ENCODE assay signal across 17 mouse cellular contexts in genomic region chr6:34731529-34731928, GRCm38 (mm10). TPM values are rescaled to one million over a fixed set of nuclear protein-coding genes. Genes with fewer than 3 reads are reported as not detected.
DNase-seq lines count a peak whose midpoint lies in the region; ATAC-seq and TF ChIP-seq lines count a peak whose summit lies in the region.
"Had no signal": no experiment of that assay in that cellular context is flagged by ENCODE, and none has a peak within 500 bp of the region (broad histone marks: within the 10 kb centered on the region; RNA-seq: fewer than 3 reads in every experiment).

No protein-coding gene starts in this region.

- no peak for DNase-seq in heart, embryonic 10.5 days (ENCODE audit: low spot score)
- no peak for DNase-seq in layer of hippocampus, adult 2 months (ENCODE audit: low spot score in 2 of 2)
- no peak for DNase-seq in layer of hippocampus, adult 11-12 months (ENCODE audit: low spot score)
- DNase-seq in frontal cortex, postnatal 36 days (ENCODE audit: low spot score in 2 of 2): no peak
- no peak for DNase-seq in adrenal gland, adult 8-10 months
- DNase-seq: B cell, adult 2 months; cerebellum, adult 9-11 months; embryo, embryonic 11 days; right cerebral cortex, adult 18-20 months; thymus, postnatal 25 days had no signal

- WGBS in heart, embryonic 16.5 days: 84% methylated on average over 9 of the region's 9 CpGs
- WGBS in heart, embryonic 10.5 days: 84% methylated on average over 9 of the region's 9 CpGs
- 33% methylated on average over 9 of the region's 9 CpGs for WGBS in embryonic facial prominence, embryonic 13.5 days
- 45% methylated on average over 9 of the region's 9 CpGs for WGBS in neural tube, embryonic 14.5 days

- no peak for TF ChIP-seq CTCF in layer of hippocampus, adult 2 months (conservative IDR thresholded peaks at IDR 0.05)

- no peak overlapping the region for H3K9ac ChIP-seq in heart, embryonic 16.5 days (ENCODE audit: low read length)
- H3K9ac ChIP-seq in embryonic facial prominence, embryonic 13.5 days: no peak overlapping the region
- H3K9ac ChIP-seq in neural tube, embryonic 14.5 days (replicated peaks; ENCODE audit: low read depth, low read length): no peak overlapping the region
- H3K9ac ChIP-seq: liver, embryonic 12.5 days; lung, embryonic 15.5 days had no signal

- no peak overlapping the region for H3K4me3 ChIP-seq in heart, embryonic 16.5 days (ENCODE audit: low read length)
- no peak overlapping the region for H3K4me3 ChIP-seq in heart, embryonic 10.5 days
- no peak overlapping the region for H3K4me3 ChIP-seq in layer of hippocampus, adult 2 months
- H3K4me3 ChIP-seq in embryonic facial prominence, embryonic 13.5 days: no peak overlapping the region
- no peak overlapping the region for H3K4me3 ChIP-seq in neural tube, embryonic 14.5 days (ENCODE audit: low read depth, low read length)
- H3K4me3 ChIP-seq: liver, embryonic 12.5 days; lung, embryonic 15.5 days had no signal

- no peak overlapping the region for H3K4me2 ChIP-seq in heart, embryonic 16.5 days (ENCODE audit: low read depth, low read length)
- H3K4me2 ChIP-seq in embryonic facial prominence, embryonic 13.5 days: peak overlapping the region; percentile 20
- peak overlapping the region; percentile 12; the same call in 1 of the 2 replicates for H3K4me2 ChIP-seq in neural tube, embryonic 14.5 days (ENCODE audit: low read depth, low read length)
- H3K4me2 ChIP-seq: liver, embryonic 12.5 days; lung, embryonic 15.5 days had no signal

- no peak for ATAC-seq in heart, embryonic 16.5 days (replicated peaks; ENCODE audit: extremely low read depth, insufficient read depth, low FRiP score)
- no peak for ATAC-seq in embryonic facial prominence, embryonic 13.5 days (ENCODE audit: insufficient number of reproducible peaks, insufficient read depth, low FRiP score, low TSS enrichment, low read depth)
- ATAC-seq in neural tube, embryonic 14.5 days (ENCODE audit: low read depth): peak; percentile 78; the same call in 1 of the 2 replicates
- ATAC-seq: forebrain, embryonic 14.5 days; intestine, postnatal 0 days; liver, embryonic 12.5 days had no signal

- H3K9me3 ChIP-seq in heart, embryonic 16.5 days (replicated peaks; ENCODE audit: control insufficient read depth, low read length): no peaks in the 10 kb centered on the region
- no peaks in the 10 kb centered on the region for H3K9me3 ChIP-seq in heart, embryonic 10.5 days
- H3K9me3 ChIP-seq in embryonic facial prominence, embryonic 13.5 days: no peaks in the 10 kb centered on the region
- H3K9me3 ChIP-seq in neural tube, embryonic 14.5 days (ENCODE audit: control insufficient read depth, low read length): no peaks in the 10 kb centered on the region
- H3K9me3 ChIP-seq: liver, embryonic 12.5 days; lung, embryonic 15.5 days had no signal

- H3K36me3 ChIP-seq in heart, embryonic 16.5 days (ENCODE audit: control insufficient read depth, insufficient read depth): no peaks in the 10 kb centered on the region
- no peaks in the 10 kb centered on the region for H3K36me3 ChIP-seq in heart, embryonic 10.5 days
- H3K36me3 ChIP-seq in embryonic facial prominence, embryonic 13.5 days: no peaks in the 10 kb centered on the region
- H3K36me3 ChIP-seq in neural tube, embryonic 14.5 days (ENCODE audit: control insufficient read depth, insufficient read depth, low read length): no peaks in the 10 kb centered on the region
- H3K36me3 ChIP-seq: liver, embryonic 12.5 days; lung, embryonic 15.5 days had no signal

- no peaks in the 10 kb centered on the region for H3K27me3 ChIP-seq in heart, embryonic 16.5 days (ENCODE audit: control insufficient read depth, insufficient read depth, low read length)
- H3K27me3 ChIP-seq in heart, embryonic 10.5 days (ENCODE audit: insufficient read depth, poor library complexity, severe bottlenecking): no peaks in the 10 kb centered on the region
- no peaks in the 10 kb centered on the region for H3K27me3 ChIP-seq in embryonic facial prominence, embryonic 13.5 days
- no peaks in the 10 kb centered on the region for H3K27me3 ChIP-seq in neural tube, embryonic 14.5 days (ENCODE audit: control insufficient read depth, insufficient read depth, low read length)
- H3K27me3 ChIP-seq: liver, embryonic 12.5 days; lung, embryonic 15.5 days had no signal

- 0 out of 2 replicates have a peak overlapping the region, but pooled peaks have one; percentile 12 for H3K27ac ChIP-seq in heart, embryonic 16.5 days (ENCODE audit: low read length)
- H3K27ac ChIP-seq in heart, embryonic 10.5 days: no peak overlapping the region
- H3K27ac ChIP-seq in layer of hippocampus, adult 2 months: peak overlapping the region; percentile 23
- peak overlapping the region; percentile 60; the same call in 1 of the 2 replicates for H3K27ac ChIP-seq in embryonic facial prominence, embryonic 13.5 days
- H3K27ac ChIP-seq in neural tube, embryonic 14.5 days (ENCODE audit: low read depth, low read length): no peak overlapping the region
- H3K27ac ChIP-seq: liver, embryonic 12.5 days; lung, embryonic 15.5 days had no signal

- peaks cover 31% of the 10 kb centered on the region for H3K4me1 ChIP-seq in heart, embryonic 16.5 days (ENCODE audit: control insufficient read depth, insufficient read depth, low read length)
- peaks cover 45% of the 10 kb centered on the region for H3K4me1 ChIP-seq in heart, embryonic 10.5 days
- peaks cover 51% of the 10 kb centered on the region for H3K4me1 ChIP-seq in embryonic facial prominence, embryonic 13.5 days
- H3K4me1 ChIP-seq in neural tube, embryonic 14.5 days (ENCODE audit: control insufficient read depth, insufficient read depth, low read length): peaks cover 12% of the 10 kb centered on the region; the same call in 1 of the 2 replicates

RNA-seq across cellular contexts. Expression of gene Agbl3, which starts 48.7 kb away (rescaled TPM):
- polyA plus RNA-seq in heart, embryonic 16.5 days (2015; fragmentation: Nextera tagmentation; extraction: Ambion mirVana): 4.4 and 7.9 TPM in 2 replicates
- 4.0 and 6.0 TPM in 2 replicates for polyA plus RNA-seq in heart, embryonic 10.5 days (2016; fragmentation: Nextera tagmentation; extraction: Ambion mirVana)
- 10 to 100 TPM; 16.2 to 16.9 TPM for total RNA-seq in layer of hippocampus, adult 2 months (2021)
- 9.3 and 11.4 TPM in 2 replicates for polyA plus RNA-seq in embryonic facial prominence, embryonic 13.5 days (2015; fragmentation: Nextera tagmentation; extraction: Ambion mirVana)
- 12.7 and 15.2 TPM in 2 replicates for polyA plus RNA-seq in neural tube, embryonic 14.5 days (2014; fragmentation: Nextera tagmentation; extraction: Ambion mirVana)
- total RNA-seq in adrenal gland, adult 8-10 months (2022): 10 to 100 TPM; 11.9 to 19.2 (median 14.7) TPM

Comparison
In these comparisons a context has a peak if more than half of its experiments do, and no peak if none do; other contexts are left out.
1. H3K27ac ChIP-seq: peak in heart, embryonic 16.5 days (single experiment), layer of hippocampus, adult 2 months (single experiment) and embryonic facial prominence, embryonic 13.5 days (single experiment); none in heart, embryonic 10.5 days (single experiment) and neural tube, embryonic 14.5 days (single experiment).